Mouse (Mus musculus): Measurements from ENCODE around the gene Tmco3.

DNA sequence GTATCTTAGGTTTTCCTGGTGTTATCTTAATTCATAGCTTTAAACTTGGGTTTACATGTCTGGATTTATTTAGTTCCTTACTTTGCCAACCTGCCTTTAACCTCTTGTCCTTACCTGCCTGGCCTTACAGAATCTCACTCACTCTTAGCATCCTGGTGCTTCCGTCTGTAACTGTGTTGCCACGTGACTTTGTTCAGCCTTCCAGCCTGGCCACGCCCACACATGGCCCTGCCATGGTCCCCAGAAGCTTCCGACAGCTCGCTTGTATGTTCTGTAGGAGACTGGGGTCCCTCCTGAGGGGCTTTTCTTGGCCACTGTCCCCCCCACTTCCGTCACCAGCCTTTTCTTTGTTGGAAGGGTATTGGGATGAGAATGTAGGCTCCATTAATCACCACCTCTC, 68.2 kb downstream of the Tmco3 start:
- TF ChIP-seq CTCF (IDR thresholded peaks at IDR 0.05), result no peak
- no peak for TF ChIP-seq EP300 (IDR thresholded peaks at IDR 0.05; ENCODE audit: insufficient read depth, low read depth, low read length)

All from heart, adult 2 months (tissue).